Mouse (Mus musculus) CH12.LX (cell line): ENCODE results near the gene Slc43a2. TPM values are rescaled to one million over a fixed set of nuclear protein-coding genes. Genes with fewer than 3 reads are reported as not detected.
"Not testable (repeated sequence)": the region's sequence is repeated elsewhere in the genome, so short reads cannot be mapped to it uniquely, and the experiment has no call there.

Experiments
- DNase-seq: peaks from one replicate; pipeline ENCODE4 v3.0.0-alpha.2; 2013; ENCODE audit errors: extremely low read depth
- H3K27ac ChIP-seq: 2 replicates; pipeline ENCODE4 v1.5.1; 2012; ENCODE audit warnings: low read depth, mild to moderate bottlenecking, control low read depth, moderate library complexity; ENCODE audit not compliant: insufficient read depth
- H3K27me3 ChIP-seq: replicated peaks from 2 replicates; pipeline ENCODE3; 2012; ENCODE audit warnings: inconsistent platforms
- H3K36me3 ChIP-seq, 2 experiments: replicated peaks in 1 of 2; 2 replicates each; pipeline versions ENCODE3 to v1.6.1; 2012; ENCODE audit warnings: inconsistent platforms in 1 of 2, low read length in 1 of 2, mild to moderate bottlenecking in 1 of 2, mixed read lengths in 1 of 2, moderate library complexity in 1 of 2; ENCODE audit not compliant: control insufficient read depth in 1 of 2, insufficient read depth in 1 of 2
- H3K4me1 ChIP-seq, 2 experiments: 2 replicates each; pipeline ENCODE4 v1.6.1; 2012; ENCODE audit warnings: inconsistent platforms in 1 of 2, moderate library complexity in 1 of 2; ENCODE audit not compliant: insufficient read depth in 2 of 2, control insufficient read depth in 1 of 2
- H3K4me2 ChIP-seq: 2 replicates; pipeline ENCODE4 v1.6.1; 2012; ENCODE audit warnings: low read depth, mild to moderate bottlenecking, control low read depth; ENCODE audit not compliant: poor library complexity, insufficient read depth, severe bottlenecking
- H3K4me3 ChIP-seq, 3 experiments: fragments of 150-350 bp in 1 of 3; sonication (generic) in 1 of 3; replicated peaks in 1 of 3; 2 replicates each; pipeline versions ENCODE3 to v1.5.1; 2011 to 2012; ENCODE audit warnings: low read depth in 2 of 3, low read length in 2 of 3, mild to moderate bottlenecking in 2 of 3, moderate library complexity in 2 of 3, control low read depth in 1 of 3, improper control_type of control experiment in 1 of 3, inconsistent platforms in 1 of 3, mixed read lengths in 1 of 3; ENCODE audit not compliant: poor library complexity in 1 of 3
- H3K79me2 ChIP-seq: replicated peaks from 2 replicates; pipeline ENCODE4 v1.6.1; 2012; ENCODE audit warnings: mild to moderate bottlenecking, moderate library complexity; ENCODE audit not compliant: control insufficient read depth, poor library complexity, insufficient read depth, severe bottlenecking; ENCODE audit errors: extremely low read depth
- H3K9ac ChIP-seq: 2 replicates; pipeline ENCODE4 v1.6.1; 2012; ENCODE audit warnings: low read depth, mild to moderate bottlenecking, control low read depth, moderate library complexity; ENCODE audit not compliant: insufficient read depth
- H3K9me3 ChIP-seq: replicated peaks from 2 replicates; pipeline ENCODE3; 2012; ENCODE audit warnings: low read length, inconsistent platforms, mixed read lengths
- CTCF ChIP-seq, 2 experiments: IDR thresholded peaks in 1 of 2; conservative IDR thresholded peaks in 1 of 2; 2 replicates each; pipeline ENCODE4 v1.5.1; 2011 to 2012; ENCODE audit warnings: low read depth in 2 of 2, low read length in 2 of 2, improper control_type of control experiment in 1 of 2, inconsistent platforms in 1 of 2, mild to moderate bottlenecking in 1 of 2, moderate library complexity in 1 of 2
- EP300 ChIP-seq: IDR thresholded peaks from 2 replicates; pipeline ENCODE4 v1.6.1; 2011; ENCODE audit warnings: low read length, improper control_type of control experiment
- HCFC1 ChIP-seq: IDR thresholded peaks from 2 replicates; pipeline ENCODE4 v1.6.1; 2012; ENCODE audit warnings: low read depth, mild to moderate bottlenecking, inconsistent platforms, low read length, improper control_type of control experiment
- IRF4 ChIP-seq: IDR thresholded peaks from 2 replicates; pipeline ENCODE4 v1.6.1; 2014; ENCODE audit warnings: low read depth, mild to moderate bottlenecking, inconsistent platforms, low read length, improper control_type of control experiment
- JUN ChIP-seq: IDR thresholded peaks from 2 replicates; pipeline ENCODE4 v1.6.1; 2011; ENCODE audit warnings: low read depth, mild to moderate bottlenecking, low read length, improper control_type of control experiment, moderate library complexity; ENCODE audit not compliant: insufficient read depth
- JUND ChIP-seq: conservative IDR thresholded peaks from 2 replicates; pipeline ENCODE4 v1.6.1; 2011; ENCODE audit warnings: low read depth, low read length, improper control_type of control experiment
- MAFK ChIP-seq: IDR thresholded peaks from 2 replicates; pipeline ENCODE4 v1.6.1; 2011; ENCODE audit warnings: low read length, improper control_type of control experiment; ENCODE audit not compliant: insufficient replicate concordance
- MAZ ChIP-seq: IDR thresholded peaks from 2 replicates; pipeline ENCODE4 v1.6.1; 2012; ENCODE audit warnings: low read depth, mild to moderate bottlenecking, inconsistent platforms, low read length, improper control_type of control experiment, moderate library complexity
- MXI1 ChIP-seq: IDR thresholded peaks from 2 replicates; pipeline ENCODE4 v1.6.1; 2011; ENCODE audit warnings: mild to moderate bottlenecking, low read depth, low read length, improper control_type of control experiment
- MYC ChIP-seq: IDR thresholded peaks from 2 replicates; pipeline ENCODE4 v1.6.1; 2011; ENCODE audit warnings: low read depth, mild to moderate bottlenecking, improper control_type of control experiment, low read length
- NELFE ChIP-seq: IDR thresholded peaks from 2 replicates; pipeline ENCODE4 v1.6.1; 2011; ENCODE audit warnings: low read depth, low read length, improper control_type of control experiment
- PAX5 ChIP-seq: IDR thresholded peaks from 2 replicates; pipeline ENCODE4 v1.6.1; 2012; ENCODE audit warnings: low read length, inconsistent platforms, mixed read lengths
- POLR2A ChIP-seq: IDR thresholded peaks from 2 replicates; pipeline ENCODE4 v1.6.1; 2011; ENCODE audit warnings: low read depth, mild to moderate bottlenecking, improper control_type of control experiment, low read length
- POLR2AphosphoS2 ChIP-seq: IDR thresholded peaks from 2 replicates; pipeline ENCODE4 v1.6.1; 2011; ENCODE audit warnings: low read depth, low read length, improper control_type of control experiment
- RAD21 ChIP-seq: IDR thresholded peaks from 2 replicates; pipeline ENCODE4 v1.6.1; 2011; ENCODE audit warnings: low read depth, mild to moderate bottlenecking, low read length, improper control_type of control experiment, moderate library complexity
- RCOR1 ChIP-seq: conservative IDR thresholded peaks from 2 replicates; pipeline ENCODE4 v1.6.1; 2012; ENCODE audit warnings: low read depth, mild to moderate bottlenecking, inconsistent platforms, low read length, improper control_type of control experiment
- SIN3A ChIP-seq: IDR thresholded peaks from 2 replicates; pipeline ENCODE4 v1.6.1; 2012; ENCODE audit warnings: low read length, improper control_type of control experiment, inconsistent platforms
- SMC3 ChIP-seq: IDR thresholded peaks from 2 replicates; pipeline ENCODE4 v1.6.1; 2011; ENCODE audit warnings: low read depth, low read length, improper control_type of control experiment
- TBP ChIP-seq: conservative IDR thresholded peaks from 2 replicates; pipeline ENCODE4 v1.6.1; 2011; ENCODE audit warnings: low read depth, low read length, improper control_type of control experiment
- ZKSCAN1 ChIP-seq: IDR thresholded peaks from 2 replicates; pipeline ENCODE4 v1.6.1; 2012; ENCODE audit warnings: low read depth, inconsistent platforms, low read length, improper control_type of control experiment, borderline replicate concordance
- ZNF384 ChIP-seq: IDR thresholded peaks from 2 replicates; pipeline ENCODE4 v1.6.1; 2012; ENCODE audit warnings: low read depth, low read length, improper control_type of control experiment, inconsistent platforms
- dilution Hi-C: fragments of 300-500 bp; cut with MboI; formaldehyde crosslinking; loops from 2 replicates; pipeline ENCODE4 v1.14.3; 2020; ENCODE audit warnings: low sequenced_read_pairs; ENCODE audit not compliant: extremely low pct_unique_long_range_greater_than_20kb, extremely low pct_ligation_motif_present
- in situ Hi-C: fragments of 300-500 bp; cut with MboI; formaldehyde crosslinking; loops from 3 replicates; pipeline ENCODE4 v1.14.3; 2019; ENCODE audit warnings: low sequenced_read_pairs, low pct_ligation_motif_present, low pct_unique_long_range_greater_than_20kb, mixed read lengths
- polyA plus RNA-seq: library from polyadenylated mRNA; unstranded; fragments of >175 nt; gene quantifications from 2 replicates; pipeline ENCODE4 v1.2.1, GENCODE M21; 2012; ENCODE audit warnings: low read depth; ENCODE audit not compliant: insufficient read length
- total RNA-seq, 2 experiments: library from RNA; depleted of rRNA; stranded (reverse); fragments of 300-350 nt in 1 of 2; fragments of >200 nt in 1 of 2; gene quantifications; 2 replicates each; pipeline ENCODE4 v1.2.3; 2012 to 2014

The Slc43a2 gene
- total and polyA plus RNA-seq, 3 experiments, result 5.0 to 8.9 (median 8.8) TPM

DNA sequence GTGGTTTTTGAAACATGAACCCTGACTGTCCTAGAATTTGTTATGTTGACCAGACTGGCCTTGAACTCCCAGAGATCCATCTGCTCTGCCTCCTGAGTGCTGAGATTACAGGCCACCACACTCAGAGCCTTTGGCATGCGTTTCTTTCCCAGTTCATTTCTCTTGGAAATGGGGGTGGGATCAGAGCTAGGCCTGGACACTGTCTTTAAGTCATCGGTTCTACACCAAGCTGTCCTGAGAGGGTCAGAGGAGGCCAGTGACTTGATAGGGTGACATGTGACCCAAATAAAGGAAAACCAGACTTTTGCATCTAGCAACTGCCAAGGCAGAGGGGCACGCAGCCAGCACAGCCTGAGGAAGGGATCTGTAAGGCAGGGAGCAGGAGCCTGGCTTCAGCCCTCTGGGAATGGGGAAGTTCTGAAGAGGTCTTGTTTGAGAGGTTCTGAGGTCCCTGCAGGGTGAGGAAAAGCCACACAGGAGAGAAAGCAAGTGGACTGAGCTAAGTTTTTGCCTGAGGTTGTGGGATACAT lies 65.3 kb downstream of the Slc43a2 start:
- no peaks in the 10 kb centered on the region for H3K27me3 ChIP-seq
- in situ Hi-C loops (no loop called here), dilution Hi-C loops (no loop called here)
- H3K4me1 ChIP-seq, result peaks cover 4 to 48% of the 10 kb centered on the region in 2 experiments
- no peak overlapping the region for H3K4me2 ChIP-seq
- H3K36me3 ChIP-seq, result peaks cover 63 to 92% of the 10 kb centered on the region in 2 experiments
- no peak overlapping the region for H3K9ac ChIP-seq
- H3K79me2 ChIP-seq, result no peaks in the 10 kb centered on the region
- no peak for DNase-seq
- H3K27ac ChIP-seq, result no peak overlapping the region
- no peak for TF ChIP-seq TBP
- no peak for TF ChIP-seq RAD21
- TF ChIP-seq IRF4, result no peak
- no peak for TF ChIP-seq MYC
- TF ChIP-seq SIN3A, result no peak
- no peak for TF ChIP-seq MAFK
- TF ChIP-seq JUN, result no peak
- TF ChIP-seq NELFE, result no peak
- TF ChIP-seq MAZ, result no peak
- no peak for TF ChIP-seq RCOR1
- no peak for TF ChIP-seq PAX5
- TF ChIP-seq POLR2A, result no peak
- TF ChIP-seq POLR2AphosphoS2, result no peak
- no peak for TF ChIP-seq SMC3
- TF ChIP-seq JUND, result no peak
- no peak for TF ChIP-seq MXI1
- no peak for TF ChIP-seq ZNF384
- no peak for TF ChIP-seq CTCF (conservative IDR thresholded peaks at IDR 0.05 in 1 of 2, IDR thresholded peaks at IDR 0.05 in 1 of 2; ENCODE audit: low read depth in 2 of 2, low read length in 2 of 2)
- TF ChIP-seq ZKSCAN1, result no peak
- TF ChIP-seq, all 38 proteins: peak for 0
- Histone ChIP-seq H3K4me3 (no peak overlapping the region), H3K9me3 (no peaks in the 10 kb centered on the region)

DNA sequence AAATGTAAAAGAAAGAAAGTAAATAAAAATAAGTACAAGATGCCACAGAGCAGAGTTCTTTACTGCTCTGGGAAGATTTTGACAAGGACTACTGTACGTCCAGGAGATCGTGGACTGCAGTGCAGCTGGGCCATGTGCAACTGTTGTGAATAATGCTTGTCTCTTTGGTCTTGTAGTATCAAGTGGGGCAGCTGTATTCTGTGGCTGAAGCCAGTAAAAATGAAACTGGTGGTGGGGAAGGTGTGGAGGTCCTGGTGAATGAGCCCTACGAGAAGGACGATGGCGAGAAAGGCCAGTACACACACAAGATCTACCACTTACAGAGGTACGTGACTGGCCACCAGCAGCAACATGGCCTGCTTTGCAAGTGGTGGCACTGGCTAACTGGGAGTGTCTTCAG lies 66.5 kb downstream of the Slc43a2 start:
- TF ChIP-seq JUN, result peak; percentile 12; the same call in 1 of the 2 replicates
- TF ChIP-seq HCFC1, result no peak
- no peak for TF ChIP-seq PAX5
- TF ChIP-seq ZNF384, result no peak
- TF ChIP-seq MYC, result peak; percentile 34; the same call in 1 of the 2 replicates
- peak; percentile 10; the same call in 1 of the 2 replicates for TF ChIP-seq EP300
- TF ChIP-seq POLR2A, result no peak
- TF ChIP-seq SMC3, result no peak
- TF ChIP-seq IRF4, result peak; percentile 74
- H3K4me1 ChIP-seq, result peaks cover 4 to 37% of the 10 kb centered on the region in 2 experiments
- no peak overlapping the region for H3K9ac ChIP-seq
- no peak overlapping the region for H3K4me3 ChIP-seq
- in situ Hi-C loops (no loop called here), dilution Hi-C loops (no loop called here)
- H3K4me2 ChIP-seq, result no peak overlapping the region
- no peaks in the 10 kb centered on the region for H3K27me3 ChIP-seq
- DNase-seq, result no peak
- no peaks in the 10 kb centered on the region for H3K79me2 ChIP-seq
- no peak overlapping the region for H3K27ac ChIP-seq
- H3K9me3 ChIP-seq, result no peaks in the 10 kb centered on the region
- peaks cover 67 to 92% of the 10 kb centered on the region in 2 experiments for H3K36me3 ChIP-seq

DNA sequence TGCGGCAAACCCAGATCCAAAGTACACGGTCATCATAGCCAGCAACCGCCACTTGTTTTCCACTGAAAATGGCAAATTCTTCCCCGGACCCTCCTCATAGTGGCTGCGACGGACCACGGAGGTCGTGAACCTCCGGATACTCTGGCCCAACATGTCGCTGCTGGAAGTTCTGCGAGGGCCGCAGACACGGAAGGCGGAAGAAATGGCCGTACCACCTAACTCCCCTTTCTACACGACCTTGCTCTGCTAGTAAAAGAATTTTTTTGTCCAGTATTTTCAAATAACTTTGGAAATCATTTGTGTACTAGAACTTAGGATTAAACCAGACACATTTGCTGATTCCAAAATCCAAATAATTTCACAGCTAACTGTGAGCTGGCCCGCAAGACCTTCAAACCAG lies 68.3 kb downstream of the Slc43a2 start:
- H3K27ac ChIP-seq, H3K9me3 ChIP-seq, H3K4me2 ChIP-seq, DNase-seq, H3K27me3 ChIP-seq, H3K79me2 ChIP-seq, H3K4me3 ChIP-seq, in situ Hi-C loops, dilution Hi-C loops, H3K9ac ChIP-seq: not testable (repeated sequence)
- Histone ChIP-seq H3K36me3 (peaks cover 68 to 95% of the 10 kb centered on the region in 2 experiments), H3K4me1 (peaks cover 4 to 32% of the 10 kb centered on the region in 2 experiments)
